ENCODE assay signal across 16 mouse cellular contexts in genomic region chr7:145015463-145016085, GRCm38 (mm10).
A peak's percentile ranks its signal among the peaks of the same experiment; 100 is the strongest.
DNase-seq lines count a peak whose midpoint lies in the region; ATAC-seq lines count a peak whose summit lies in the region.
"Had no signal": no experiment of that assay in that cellular context is flagged by ENCODE, and none has a peak within 500 bp of the region (broad histone marks: within the 10 kb centered on the region; RNA-seq: fewer than 3 reads in every experiment).

No protein-coding gene starts in this region.

- WGBS in kidney, embryonic 15.5 days: 35% methylated on average over 22 of the region's 22 CpGs
- 22% methylated on average over 22 of the region's 22 CpGs for WGBS in midbrain, embryonic 13.5 days

- H3K36me3 ChIP-seq in kidney, embryonic 15.5 days: no peaks in the 10 kb centered on the region
- no peaks in the 10 kb centered on the region for H3K36me3 ChIP-seq in midbrain, embryonic 13.5 days
- H3K36me3 ChIP-seq: stomach, embryonic 15.5 days had no signal

- no peak overlapping the region for H3K4me2 ChIP-seq in kidney, embryonic 15.5 days
- H3K4me2 ChIP-seq in midbrain, embryonic 13.5 days (replicated peaks): 0 out of 2 replicates have a peak overlapping the region, but pooled peaks have one; percentile 1
- H3K4me2 ChIP-seq: lung, embryonic 14.5 days; stomach, embryonic 15.5 days had no signal

- no peak overlapping the region for H3K27ac ChIP-seq in kidney, embryonic 15.5 days
- H3K27ac ChIP-seq in midbrain, embryonic 13.5 days: peak overlapping the region; percentile 41
- H3K27ac ChIP-seq: stomach, embryonic 15.5 days had no signal

- no peaks in the 10 kb centered on the region for H3K27me3 ChIP-seq in kidney, embryonic 15.5 days
- no peaks in the 10 kb centered on the region for H3K27me3 ChIP-seq in midbrain, embryonic 13.5 days
- H3K27me3 ChIP-seq: stomach, embryonic 15.5 days had no signal

- no peak overlapping the region for H3K4me3 ChIP-seq in kidney, embryonic 15.5 days (replicated peaks)
- no peak overlapping the region for H3K4me3 ChIP-seq in midbrain, embryonic 13.5 days (replicated peaks)
- H3K4me3 ChIP-seq: stomach, embryonic 15.5 days had no signal

- H3K9me3 ChIP-seq in kidney, embryonic 15.5 days (replicated peaks): no peaks in the 10 kb centered on the region
- no peaks in the 10 kb centered on the region for H3K9me3 ChIP-seq in midbrain, embryonic 13.5 days
- H3K9me3 ChIP-seq: stomach, embryonic 15.5 days had no signal

- peak; percentile 43 for ATAC-seq in kidney, embryonic 15.5 days (replicated peaks; ENCODE audit: low FRiP score)
- ATAC-seq in midbrain, embryonic 13.5 days: peak; percentile 83
- ATAC-seq in activated CD4-positive, CD25-positive, alpha-beta regulatory T cell, adult 4 months: no peak

- H3K9ac ChIP-seq in kidney, embryonic 15.5 days: no peak overlapping the region
- no peak overlapping the region for H3K9ac ChIP-seq in midbrain, embryonic 13.5 days (replicated peaks)
- H3K9ac ChIP-seq: lung, embryonic 14.5 days; stomach, embryonic 15.5 days had no signal

- peaks cover 12% of the 10 kb centered on the region for H3K4me1 ChIP-seq in kidney, embryonic 15.5 days
- H3K4me1 ChIP-seq in midbrain, embryonic 13.5 days (replicated peaks): peaks cover 11% of the 10 kb centered on the region
- H3K4me1 ChIP-seq: stomach, embryonic 15.5 days had no signal

- peak; percentile 19 to 31 for DNase-seq in adrenal gland, postnatal 36 days
- no peak for DNase-seq in adrenal gland, adult 18-20 months (ENCODE audit: low spot score in 2 of 2)
- no peak for DNase-seq in kidney, postnatal 25 days
- peak; percentile 55 for DNase-seq in embryo, embryonic 10.5 days (ENCODE audit: low spot score)
- DNase-seq in layer of hippocampus, postnatal 36 days: no peak
- DNase-seq: cerebellum, adult 9-11 months; heart, adult 11 months; heart, postnatal 10 days; kidney, adult 2 months; lung, embryonic 14.5 days; right cerebral cortex, postnatal 14 days; thymus, postnatal 4 days had no signal

Comparison
In these comparisons a context has a peak if more than half of its experiments do, and no peak if none do; other contexts are left out.
1. DNase-seq: peak in adrenal gland, postnatal 36 days (2 of 2) and embryo, embryonic 10.5 days (single experiment); none in adrenal gland, adult 18-20 months (0 of 2), kidney, postnatal 25 days (0 of 2) and layer of hippocampus, postnatal 36 days (0 of 2).